Mouse (Mus musculus) heart, embryonic 12.5 days (tissue): Measurements from ENCODE around the gene Slc11a2. TPM values are rescaled to one million over a fixed set of nuclear protein-coding genes. Genes with fewer than 3 reads are reported as not detected.
"Not testable (repeated sequence)": the region's sequence is repeated elsewhere in the genome, so short reads cannot be mapped to it uniquely, and the experiment has no call there.

ENCODE experiments used
- ATAC-seq: fragments of 200-750 bp; cut with Nextera tagmentation; 2 replicates; pipeline ENCODE4 v1.8.0; 2017; ENCODE audit warnings: moderate TSS enrichment, moderate library complexity; ENCODE audit not compliant: insufficient number of reproducible peaks, low FRiP score
- H3K27ac ChIP-seq: fragments of 300-500 bp; sonication (generic); 2 replicates; pipeline ENCODE4 v1.5.1; 2016; ENCODE audit warnings: mild to moderate bottlenecking, moderate library complexity; ENCODE audit not compliant: poor library complexity, severe bottlenecking
- H3K27me3 ChIP-seq: fragments of 300-500 bp; sonication (generic); replicated peaks from 2 replicates; pipeline ENCODE4 v1.6.1; 2016; ENCODE audit warnings: mild to moderate bottlenecking, moderate library complexity
- H3K36me3 ChIP-seq: fragments of 300-500 bp; sonication (generic); 2 replicates; pipeline ENCODE4 v1.6.1; 2016; ENCODE audit warnings: mild to moderate bottlenecking, moderate library complexity
- H3K4me1 ChIP-seq: fragments of 300-500 bp; sonication (generic); replicated peaks from 2 replicates; pipeline ENCODE4 v1.6.1; 2016; ENCODE audit warnings: mild to moderate bottlenecking
- H3K4me2 ChIP-seq: fragments of 300-500 bp; sonication (generic); 2 replicates; pipeline ENCODE4 v1.6.1; 2016; ENCODE audit warnings: mild to moderate bottlenecking, moderate library complexity
- H3K4me3 ChIP-seq: fragments of 300-500 bp; sonication (generic); 2 replicates; pipeline ENCODE4 v1.5.1; 2016; ENCODE audit warnings: mild to moderate bottlenecking
- H3K9ac ChIP-seq: fragments of 300-500 bp; sonication (generic); 2 replicates; pipeline ENCODE4 v1.6.1; 2016; ENCODE audit warnings: mild to moderate bottlenecking, moderate library complexity
- H3K9me3 ChIP-seq: fragments of 300-500 bp; sonication (generic); replicated peaks from 2 replicates; pipeline ENCODE4 v1.6.1; 2016; ENCODE audit warnings: mild to moderate bottlenecking, moderate library complexity
- WGBS: fragments of 180-500 bp; shearing (Covaris S2); methylation state at CpG from one replicate; pipeline ENCODE4 v1.1.7; 2016; 5-methylcytosine and 5-hydroxymethylcytosine counted together
- polyA plus RNA-seq: library from polyadenylated mRNA; unstranded; fragments of >200 nt; fragmentation: Nextera tagmentation; extraction: Ambion mirVana; gene quantifications from 2 replicates; pipeline ENCODE4 v1.2.1, GENCODE M21; 2016

Slc11a2 gene
- polyA plus RNA-seq, 1 experiment from 2014 or later, result 15.5 TPM

DNA sequence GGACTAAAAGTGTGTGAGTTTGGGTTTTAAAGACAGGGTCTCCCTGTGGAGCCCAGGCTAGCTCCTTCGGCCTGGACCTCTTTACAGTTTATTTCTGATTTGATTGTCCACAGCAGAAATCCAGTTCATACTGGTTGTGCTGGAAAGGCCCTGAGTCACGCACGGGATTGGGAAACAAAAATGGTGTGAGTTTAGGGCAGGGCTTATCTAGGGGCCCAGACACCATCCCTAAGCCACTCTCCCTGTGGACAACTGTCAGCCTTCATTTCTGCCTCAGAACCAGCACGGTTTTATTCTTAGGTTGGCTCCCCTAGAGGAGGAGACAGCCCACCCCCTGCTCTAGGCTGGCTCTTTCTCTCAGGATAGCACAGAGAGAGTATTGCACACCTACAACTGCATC is 8.4 kb upstream of the Slc11a2 start:
- no peaks in the 10 kb centered on the region for H3K9me3 ChIP-seq
- no peak overlapping the region for H3K27ac ChIP-seq
- WGBS, result 54% methylated on average over 4 of the region's 4 CpGs
- H3K4me1 ChIP-seq, result peaks cover 8% of the 10 kb centered on the region; the same call in 1 of the 2 replicates
- H3K4me2 ChIP-seq, result no peak overlapping the region
- H3K4me3 ChIP-seq, result no peak overlapping the region
- H3K9ac ChIP-seq, result no peak overlapping the region
- no peaks in the 10 kb centered on the region for H3K27me3 ChIP-seq
- ATAC-seq, result no peak
- H3K36me3 ChIP-seq, result no peaks in the 10 kb centered on the region

DNA sequence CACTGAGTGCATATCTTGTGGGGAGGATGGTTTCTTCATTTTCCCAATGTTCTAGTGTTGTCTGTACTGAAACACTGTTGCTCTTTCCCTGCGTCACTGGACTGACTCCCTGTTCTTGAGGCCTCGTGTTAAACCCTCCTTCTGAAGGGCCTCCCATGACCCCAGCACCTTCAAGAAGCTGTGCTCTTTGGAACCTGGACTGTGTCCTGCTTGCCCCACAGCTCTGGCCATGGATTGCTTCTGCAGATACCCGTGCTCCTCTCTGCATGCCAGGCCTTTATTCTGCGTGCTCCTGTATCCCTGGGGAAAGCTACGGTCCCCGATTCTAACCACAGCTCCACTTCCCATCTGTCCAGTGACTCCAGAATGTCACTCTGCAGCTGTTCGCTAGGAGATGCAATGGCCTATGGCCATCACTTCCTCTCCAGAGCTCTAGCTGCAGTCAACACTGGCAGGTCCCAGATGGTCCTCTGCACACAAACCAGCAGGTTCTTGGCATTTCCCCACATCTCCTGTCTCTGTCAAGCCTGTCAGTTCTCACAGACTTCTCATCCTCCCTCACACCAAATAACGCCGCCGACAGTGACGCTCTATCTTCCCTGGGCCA is 5.2 kb upstream of the Slc11a2 start:
- Histone ChIP-seq H3K27me3 (peaks cover 13% of the 10 kb centered on the region), H3K4me1 (0 out of 2 replicates have a peak, but pooled peaks cover 3% of the 10 kb centered on the region), H3K9me3 (no peaks in the 10 kb centered on the region), H3K4me2 (no peak overlapping the region), H3K27ac (no peak overlapping the region), H3K36me3 (no peaks in the 10 kb centered on the region), H3K9ac (no peak overlapping the region), H3K4me3 (no peak overlapping the region)
- WGBS, result 69% methylated on average over 11 of the region's 11 CpGs
- ATAC-seq, result no peak

DNA sequence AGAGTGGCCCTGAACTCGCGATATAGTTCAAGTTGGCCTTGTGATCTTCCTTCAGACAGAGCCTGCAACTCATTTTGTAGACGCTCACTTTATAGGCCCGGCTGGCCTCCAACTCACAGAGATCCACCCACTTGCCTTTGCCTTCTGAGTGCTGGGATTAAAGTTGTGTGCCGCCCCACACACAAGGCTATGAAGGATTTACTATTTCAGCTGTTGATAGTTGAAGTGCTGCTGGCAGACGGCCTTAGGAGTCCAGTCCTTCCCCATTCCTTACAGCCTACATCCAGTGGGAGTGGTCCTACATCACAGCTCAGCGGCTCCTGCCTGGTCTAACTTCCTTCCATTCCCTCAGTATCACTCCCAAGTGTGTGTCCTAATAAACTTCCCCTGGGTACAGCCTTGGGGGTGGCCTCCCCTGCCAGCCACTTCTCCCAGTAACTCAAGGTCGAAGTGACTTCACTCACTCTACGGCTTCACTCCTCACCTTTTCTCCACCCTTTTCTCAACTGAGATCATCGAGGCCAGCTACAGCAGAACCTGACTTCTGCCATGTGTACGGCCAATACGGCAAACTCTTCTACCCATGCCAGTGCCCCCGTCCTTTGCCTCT is 3.5 kb upstream of the Slc11a2 start:
- H3K4me3 ChIP-seq, result no peak overlapping the region
- WGBS, result 73% methylated on average over 13 of the region's 13 CpGs
- peaks cover 21% of the 10 kb centered on the region for H3K27me3 ChIP-seq
- no peaks in the 10 kb centered on the region for H3K9me3 ChIP-seq
- H3K4me2 ChIP-seq, result no peak overlapping the region
- no peak overlapping the region for H3K9ac ChIP-seq
- H3K4me1 ChIP-seq, result peaks cover 14% of the 10 kb centered on the region; the same call in 1 of the 2 replicates
- H3K27ac ChIP-seq, result no peak overlapping the region
- ATAC-seq, result no peak
- no peaks in the 10 kb centered on the region for H3K36me3 ChIP-seq

DNA sequence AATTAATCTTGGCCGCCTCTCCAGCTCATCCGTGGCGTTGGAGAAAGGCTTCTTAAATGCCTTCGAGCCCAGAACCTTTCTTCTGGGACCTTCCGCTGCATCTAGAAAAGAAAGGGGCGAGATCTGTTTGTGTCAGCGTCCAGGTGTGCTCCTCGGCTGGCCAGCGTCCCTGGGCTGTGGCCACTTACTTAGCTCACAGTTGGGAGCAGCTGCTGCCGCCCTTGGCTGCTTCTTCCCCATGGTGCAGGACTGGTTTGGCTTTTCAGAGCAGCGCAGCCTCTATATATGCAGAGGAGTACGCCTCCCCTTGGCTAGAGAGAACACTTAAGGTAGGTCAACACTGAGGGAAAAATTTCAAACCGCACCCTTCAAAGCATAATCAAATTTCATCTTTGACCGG is 956 bp downstream of the Slc11a2 start:
- Histone ChIP-seq H3K4me2 (peak overlapping the region; percentile 98), H3K27me3 (peaks cover 21% of the 10 kb centered on the region), H3K9me3 (no peaks in the 10 kb centered on the region), H3K36me3 (no peaks in the 10 kb centered on the region), H3K9ac (peak overlapping the region; percentile 70), H3K4me1 (peaks cover 43% of the 10 kb centered on the region), H3K4me3 (peak overlapping the region; percentile 86), H3K27ac (no peak overlapping the region)
- WGBS, result 5% methylated on average over 14 of the region's 14 CpGs
- no peak for ATAC-seq

DNA sequence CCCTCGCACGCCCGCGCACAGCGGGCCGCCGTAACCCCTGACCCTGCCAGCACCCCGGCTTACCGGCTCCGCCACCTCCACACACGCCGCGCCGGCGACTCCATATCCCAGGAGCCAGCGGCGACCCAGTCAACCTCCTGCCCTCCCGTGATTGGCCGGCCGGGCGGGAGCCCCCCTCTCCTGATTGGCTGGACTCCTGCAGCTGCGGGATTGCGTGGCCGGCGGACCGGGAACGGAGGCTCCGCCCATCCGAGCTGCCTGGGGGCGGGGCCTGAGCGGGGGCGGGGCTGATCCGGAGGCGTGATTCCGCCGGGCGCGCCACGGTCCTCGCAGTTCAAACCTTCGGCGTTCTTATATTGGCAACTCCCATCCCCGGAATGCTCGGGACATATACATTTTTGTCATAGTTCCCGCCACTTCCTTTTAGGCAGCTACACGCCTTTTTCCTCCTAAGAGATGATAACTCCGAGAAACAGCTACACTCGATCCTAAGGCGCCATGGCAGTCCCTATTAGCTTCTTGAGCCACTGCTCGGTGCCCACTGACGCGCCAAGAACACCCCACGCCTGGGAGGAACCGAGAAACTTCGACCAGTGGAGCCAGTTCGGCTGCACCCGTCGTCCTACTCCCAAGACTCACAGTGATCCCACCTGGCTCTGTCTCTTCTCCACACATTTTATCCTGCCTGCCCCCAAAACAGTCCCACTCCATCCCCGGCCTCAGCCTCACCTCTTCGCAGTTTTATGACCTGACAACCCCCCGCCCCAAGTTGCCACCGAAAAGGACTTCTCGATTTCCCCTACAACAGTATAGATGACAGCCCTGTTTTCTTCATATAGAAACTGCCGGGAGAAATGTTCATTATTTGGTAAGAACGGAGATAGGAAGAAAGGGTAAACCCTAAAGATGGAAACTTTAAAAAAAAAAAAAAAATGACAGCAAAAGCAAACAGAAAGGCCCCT is 1.7 kb downstream of the Slc11a2 start:
- Histone ChIP-seq H3K4me1 (peaks cover 45% of the 10 kb centered on the region), H3K27ac (peak overlapping the region; percentile 5; the same call in 1 of the 2 replicates), H3K9me3 (no peaks in the 10 kb centered on the region), H3K36me3 (no peaks in the 10 kb centered on the region), H3K27me3 (peaks cover 21% of the 10 kb centered on the region), H3K4me2 (peak overlapping the region; percentile 98), H3K9ac (peak overlapping the region; percentile 88), H3K4me3 (peak overlapping the region; percentile 86)
- under 1% methylated on average over 65 of the region's 65 CpGs for WGBS
- peak; percentile 97 for ATAC-seq

DNA sequence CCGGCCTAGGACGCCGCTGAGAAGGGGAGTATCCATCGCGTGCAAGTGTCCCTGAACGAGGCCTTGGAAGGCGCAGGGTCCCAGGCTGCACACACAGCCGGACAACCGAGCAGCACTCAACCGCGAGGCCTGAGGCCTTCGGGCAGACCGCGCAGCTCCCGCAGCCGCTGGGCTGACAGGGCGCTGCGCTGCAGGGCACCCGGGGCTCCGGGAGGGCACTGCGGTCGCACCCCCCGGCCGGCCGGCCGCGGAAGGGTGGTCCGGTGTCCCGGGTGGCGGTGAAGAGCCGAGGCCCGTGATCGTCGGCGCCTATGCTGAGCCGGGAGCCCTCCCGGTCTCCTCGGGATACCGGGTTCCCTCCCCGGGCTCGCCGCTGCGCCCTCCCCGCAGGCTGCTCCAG is 2.4 kb downstream of the Slc11a2 start:
- Histone ChIP-seq H3K9me3 (no peaks in the 10 kb centered on the region), H3K27ac (peak overlapping the region; percentile 5; the same call in 1 of the 2 replicates), H3K9ac (peak overlapping the region; percentile 88), H3K4me3 (peak overlapping the region; percentile 86), H3K4me1 (peaks cover 51% of the 10 kb centered on the region), H3K4me2 (peak overlapping the region; percentile 78), H3K27me3 (peaks cover 21% of the 10 kb centered on the region), H3K36me3 (no peaks in the 10 kb centered on the region)
- ATAC-seq, result peak; percentile 70
- WGBS, result under 1% methylated on average over 31 of the region's 44 CpGs

DNA sequence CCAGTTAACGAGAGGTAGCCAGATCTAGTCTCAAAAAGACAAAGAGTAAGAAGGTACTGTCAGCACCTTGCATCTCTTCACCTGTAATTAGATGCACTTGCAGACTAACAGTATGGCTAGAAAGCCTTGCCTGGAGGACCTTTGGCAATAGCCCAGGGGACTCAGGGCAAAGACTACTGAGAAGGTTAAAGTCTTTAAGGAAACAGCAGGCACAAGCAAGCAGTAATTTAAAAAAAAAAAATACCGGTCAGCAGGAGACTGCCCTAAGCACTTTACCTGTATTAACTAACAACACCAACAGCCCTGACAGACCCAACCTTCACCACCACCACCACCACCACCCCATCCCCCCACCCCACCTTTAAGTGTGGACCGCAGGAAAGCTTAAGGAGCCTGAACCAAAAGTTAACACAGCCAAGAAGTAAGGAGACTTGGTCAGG is 3.1 kb downstream of the Slc11a2 start, which contains the start of gene Gm5475:
Gene Gm5475, plus strand, starts transcription at position 390 of the 440 bp plus-strand sequence.
- H3K9me3 ChIP-seq, ATAC-seq, H3K36me3 ChIP-seq: not testable (repeated sequence)
- peak within 1 kb of the TSS; percentile 98 for H3K4me2 ChIP-seq
- 23% methylated on average over 3 of the region's 3 CpGs for WGBS
- H3K4me3 ChIP-seq, result peak within 1 kb of the TSS; percentile 86
- peak within 1 kb of the TSS; percentile 88 for H3K9ac ChIP-seq
- peaks cover 21% of the 10 kb centered on the region for H3K27me3 ChIP-seq
- peaks cover 51% of the 10 kb centered on the region for H3K4me1 ChIP-seq
- H3K27ac ChIP-seq, result peak within 1 kb of the TSS; percentile 5; the same call in 1 of the 2 replicates

DNA sequence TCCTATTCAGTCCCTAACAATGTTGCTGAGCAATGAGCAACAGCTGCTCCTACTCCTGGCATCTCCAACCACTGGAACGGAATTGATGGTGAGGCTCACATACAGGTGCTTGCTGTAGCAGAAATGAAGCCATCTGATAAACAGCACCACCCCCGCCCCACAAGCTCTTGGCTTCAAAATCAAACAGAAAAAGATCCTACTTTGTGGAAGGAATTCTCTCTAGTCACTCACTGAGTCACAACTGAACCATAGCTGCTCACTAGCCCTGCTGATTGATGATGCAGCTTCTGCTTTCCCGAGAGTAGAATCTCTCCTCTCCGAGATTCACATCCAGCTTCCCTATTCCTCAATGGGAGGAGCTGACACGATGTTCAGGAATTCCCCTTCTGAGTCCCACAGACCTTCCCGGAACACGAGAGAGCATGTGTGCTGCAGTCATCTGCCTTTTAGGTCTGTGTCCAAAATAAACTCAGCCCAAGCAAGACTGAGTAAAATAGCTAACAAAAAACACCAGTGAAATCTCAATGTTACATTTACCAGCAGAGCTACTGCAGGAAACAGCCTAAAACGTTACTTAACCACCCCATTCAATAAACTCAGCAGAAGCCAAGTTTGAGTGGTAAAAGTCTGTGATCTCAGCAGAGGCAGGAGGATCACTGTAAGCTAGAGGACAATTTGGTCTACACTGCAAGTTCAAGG is 3.7 kb downstream of the Slc11a2 start:
- 31% methylated on average over 8 of the region's 8 CpGs for WGBS
- H3K4me1 ChIP-seq, result peaks cover 51% of the 10 kb centered on the region
- no peak overlapping the region for H3K27ac ChIP-seq

DNA sequence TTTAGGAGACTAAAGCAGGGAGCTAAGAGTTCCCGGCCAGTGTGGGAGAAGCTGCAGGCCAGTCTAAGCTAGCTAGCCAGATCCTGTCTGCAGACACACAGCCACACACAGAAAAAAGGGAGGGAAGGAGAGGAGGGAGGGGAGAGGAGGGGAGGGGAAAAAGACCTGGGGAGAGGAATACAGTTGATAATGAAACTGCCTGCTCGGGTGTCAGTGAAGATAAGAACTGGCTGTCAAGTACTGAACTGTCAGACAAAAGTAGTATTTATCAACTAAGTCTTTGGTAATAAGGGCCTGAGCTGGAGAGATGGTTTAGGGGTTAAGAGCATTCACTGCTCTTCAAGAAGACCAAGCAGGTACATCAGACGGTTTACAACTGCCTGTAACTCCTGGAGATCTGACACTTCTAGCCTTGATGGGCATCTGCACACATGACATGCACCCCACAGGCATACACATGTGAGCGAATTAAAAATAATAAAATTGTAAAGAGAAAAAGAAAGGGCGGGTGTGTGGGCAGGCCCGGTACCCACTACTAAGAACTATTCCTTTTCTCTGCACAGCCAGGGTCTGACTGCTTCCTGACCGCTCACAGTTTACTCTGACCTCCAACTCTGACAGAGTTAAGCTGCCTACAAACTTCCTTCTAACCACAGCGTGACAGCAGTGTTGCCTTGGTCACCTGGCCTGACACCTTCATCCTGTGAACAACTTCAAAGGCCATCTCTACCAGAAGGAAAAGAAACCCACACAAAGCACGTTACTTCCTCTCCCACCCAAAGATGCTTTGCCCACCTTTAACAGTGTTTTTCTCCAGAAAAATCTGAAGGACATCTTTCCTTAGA is 4.7 kb downstream of the Slc11a2 start:
- H3K9ac ChIP-seq, result peak overlapping the region; percentile 52; the same call in 1 of the 2 replicates
- WGBS, result 39% methylated on average over 9 of the region's 9 CpGs
- no peak overlapping the region for H3K4me3 ChIP-seq

More for the DNA sequence above, 3.7 kb downstream of the Slc11a2 start:
- Histone ChIP-seq H3K9me3 (no peaks in the 10 kb centered on the region), H3K36me3 (no peaks in the 10 kb centered on the region), H3K4me3 (peak overlapping the region; percentile 86), H3K4me2 (peak overlapping the region; percentile 78), H3K27me3 (peaks cover 19% of the 10 kb centered on the region), H3K9ac (no peak overlapping the region)
- ATAC-seq, result no peak

DNA sequence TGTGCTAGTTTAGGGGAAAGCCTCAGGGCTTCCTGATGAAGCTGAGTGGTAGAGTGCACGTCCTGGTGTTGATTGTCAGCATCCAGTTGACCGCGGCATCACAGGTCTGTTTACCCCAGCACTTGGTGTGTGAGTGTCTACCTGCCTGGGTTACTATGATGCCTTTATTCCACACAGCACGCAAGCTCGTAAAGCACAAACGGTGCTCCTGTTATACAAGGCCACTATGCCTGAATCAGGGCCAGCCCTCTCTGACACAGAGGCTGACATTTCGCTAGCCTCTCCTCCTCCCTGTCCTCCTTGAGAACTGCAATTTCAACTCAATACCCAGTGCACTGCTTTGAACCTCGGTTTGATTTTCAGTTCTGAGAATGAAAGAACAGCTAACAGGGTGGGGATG is 5.6 kb downstream of the Slc11a2 start:
- 68% methylated on average over 8 of the region's 8 CpGs for WGBS
- Histone ChIP-seq H3K27ac (peak overlapping the region; percentile 66), H3K9me3 (no peaks in the 10 kb centered on the region), H3K9ac (peak overlapping the region; percentile 52; the same call in 1 of the 2 replicates), H3K4me3 (no peak overlapping the region), H3K4me2 (peak overlapping the region; percentile 44), H3K36me3 (no peaks in the 10 kb centered on the region), H3K4me1 (peaks cover 60% of the 10 kb centered on the region), H3K27me3 (peaks cover 1% of the 10 kb centered on the region; the same call in 1 of the 2 replicates)
- no peak for ATAC-seq

More for the DNA sequence above, 4.7 kb downstream of the Slc11a2 start:
- H3K27me3 ChIP-seq, result peaks cover 8% of the 10 kb centered on the region
- peak overlapping the region; percentile 44 for H3K4me2 ChIP-seq
- H3K27ac ChIP-seq, result peak overlapping the region; percentile 66
- H3K9me3 ChIP-seq, result no peaks in the 10 kb centered on the region
- H3K36me3 ChIP-seq, result no peaks in the 10 kb centered on the region
- peak; percentile 44 for ATAC-seq
- peaks cover 59% of the 10 kb centered on the region for H3K4me1 ChIP-seq
